Mouse (Mus musculus) monocyte, adult 2 months (primary cell): ENCODE data around the gene Epha4.

Source experiments
- DNase-seq, 2 experiments: peaks; one replicate each; pipeline ENCODE4 v3.0.0; 2022; ENCODE audit warnings: low spot score in 2 of 2, low read depth in 1 of 2

Gene Epha4

DNA sequence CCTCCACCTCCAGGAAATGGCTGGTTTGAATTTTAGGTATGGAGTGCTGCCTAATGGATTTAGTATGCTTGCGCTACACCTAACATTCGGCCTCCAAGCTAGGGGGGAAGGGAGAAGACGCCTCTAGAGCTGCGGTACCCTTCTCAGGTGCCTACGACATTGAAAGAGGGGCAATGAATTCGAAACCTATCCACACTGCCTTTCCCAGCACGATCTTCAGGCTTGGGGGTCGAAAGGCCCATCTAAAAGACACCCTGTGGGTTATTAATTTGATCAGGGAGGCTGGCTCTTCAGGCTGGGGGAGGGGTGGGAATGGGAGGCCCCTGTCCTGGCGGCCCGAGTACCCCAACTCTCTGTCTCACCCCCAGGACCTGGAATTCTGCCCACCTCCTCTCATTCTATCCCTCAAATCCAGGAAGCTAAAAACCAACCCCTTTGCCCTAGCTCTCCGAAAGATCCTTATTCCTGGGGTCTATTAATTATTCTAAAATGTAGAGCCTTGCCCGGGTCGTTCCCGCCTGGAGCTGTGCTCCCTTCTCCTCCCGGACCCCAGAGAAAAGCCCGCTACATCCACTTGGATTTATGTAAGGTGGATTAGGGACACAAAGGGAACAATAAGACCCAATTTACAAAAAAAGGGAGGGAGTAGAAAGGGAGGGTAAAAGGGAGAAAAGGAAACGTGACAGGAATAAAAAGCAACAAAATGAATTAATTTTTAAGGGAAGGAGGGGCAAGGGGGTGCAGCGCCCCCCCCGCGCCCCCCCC, 2.3 kb downstream of the Epha4 start:
- DNase-seq: no peak

DNA sequence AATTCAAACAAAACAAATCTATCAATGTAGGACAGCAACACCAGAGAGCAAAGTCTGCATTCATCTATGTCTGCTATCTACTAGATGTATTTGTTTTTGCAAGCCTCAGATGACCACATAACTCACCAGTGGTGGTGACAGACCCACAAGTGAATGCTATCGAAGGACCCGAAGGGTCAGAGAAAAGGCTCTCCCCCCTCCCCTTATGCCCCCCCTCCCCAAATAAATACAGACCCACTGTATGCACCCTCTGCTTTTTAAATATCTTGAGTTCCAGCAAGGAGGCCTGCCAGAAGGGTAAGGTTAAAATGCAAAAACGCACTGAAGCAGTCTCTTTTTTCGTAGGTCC, 2.9 kb downstream of the Epha4 start:
- no peak for DNase-seq

DNA sequence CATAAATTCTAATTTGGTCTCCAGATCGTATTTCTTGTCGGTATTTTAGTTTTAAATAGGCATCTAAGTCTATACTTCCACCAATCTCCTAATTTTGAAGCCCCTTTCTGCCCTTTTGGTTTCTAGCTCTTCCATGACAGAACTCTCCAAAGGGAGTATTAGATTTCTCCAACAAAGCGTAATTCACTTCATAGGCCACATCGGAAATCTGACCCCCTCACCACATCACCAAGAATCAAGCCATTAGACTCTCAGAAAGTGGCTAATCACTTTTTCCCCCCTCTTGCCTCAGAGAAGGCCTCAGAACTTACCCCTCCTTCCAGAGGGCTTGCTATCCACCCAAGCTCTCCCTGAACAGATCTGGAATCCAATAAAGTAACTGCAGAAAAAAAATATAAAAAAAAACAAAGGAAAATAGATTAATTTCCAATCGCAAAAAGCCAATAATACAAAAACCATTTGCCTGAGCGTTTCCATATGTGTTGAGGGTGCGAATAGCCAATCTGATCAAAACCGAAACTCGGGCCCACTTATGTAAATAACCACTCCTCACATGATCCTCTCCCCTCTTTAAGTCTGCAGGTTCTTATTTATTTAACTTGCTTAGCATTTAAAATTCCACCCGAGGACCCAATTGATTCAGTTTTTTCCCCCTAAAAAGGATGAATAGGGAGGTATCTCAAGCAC, 3.4 kb downstream of the Epha4 start:
- DNase-seq: no peak

DNA sequence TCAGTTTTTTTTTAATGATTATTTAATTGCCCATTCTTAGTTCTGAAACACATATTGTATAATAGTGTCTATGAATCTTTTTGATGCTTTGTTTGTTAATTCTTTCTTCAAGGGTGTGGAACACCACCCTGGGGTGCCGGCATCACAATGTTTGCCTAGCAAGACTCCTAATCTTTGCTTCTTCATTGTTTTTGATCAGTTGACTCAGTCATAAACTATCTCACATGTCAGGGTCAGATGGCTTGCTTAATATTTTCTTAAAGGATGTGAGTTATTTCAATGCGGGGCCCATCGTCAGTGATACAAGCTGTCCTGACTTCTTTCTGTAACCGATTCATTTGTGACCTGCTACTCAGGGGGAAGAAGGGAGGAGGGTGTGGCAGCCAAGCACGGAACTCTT, 4.3 kb downstream of the Epha4 start:
- DNase-seq: no peak

DNA sequence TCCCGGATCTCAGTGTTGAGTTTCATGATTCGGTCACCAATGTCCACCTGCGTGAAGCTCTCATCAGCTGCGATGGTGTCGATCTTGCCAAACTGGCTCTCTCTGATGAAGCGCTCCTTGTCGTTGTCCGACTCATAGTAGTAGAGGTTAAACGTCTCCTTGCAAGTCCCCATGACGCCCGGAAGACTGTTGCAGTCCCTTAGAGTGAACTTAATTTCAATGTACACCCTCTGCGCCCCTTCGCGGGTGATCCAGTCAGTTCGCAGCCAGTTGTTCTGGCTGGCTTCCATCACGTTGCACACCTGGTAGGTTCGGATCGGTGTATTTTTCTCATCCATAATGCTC, 8.1 kb downstream of the Epha4 start:
- DNase-seq: no peak

DNA sequence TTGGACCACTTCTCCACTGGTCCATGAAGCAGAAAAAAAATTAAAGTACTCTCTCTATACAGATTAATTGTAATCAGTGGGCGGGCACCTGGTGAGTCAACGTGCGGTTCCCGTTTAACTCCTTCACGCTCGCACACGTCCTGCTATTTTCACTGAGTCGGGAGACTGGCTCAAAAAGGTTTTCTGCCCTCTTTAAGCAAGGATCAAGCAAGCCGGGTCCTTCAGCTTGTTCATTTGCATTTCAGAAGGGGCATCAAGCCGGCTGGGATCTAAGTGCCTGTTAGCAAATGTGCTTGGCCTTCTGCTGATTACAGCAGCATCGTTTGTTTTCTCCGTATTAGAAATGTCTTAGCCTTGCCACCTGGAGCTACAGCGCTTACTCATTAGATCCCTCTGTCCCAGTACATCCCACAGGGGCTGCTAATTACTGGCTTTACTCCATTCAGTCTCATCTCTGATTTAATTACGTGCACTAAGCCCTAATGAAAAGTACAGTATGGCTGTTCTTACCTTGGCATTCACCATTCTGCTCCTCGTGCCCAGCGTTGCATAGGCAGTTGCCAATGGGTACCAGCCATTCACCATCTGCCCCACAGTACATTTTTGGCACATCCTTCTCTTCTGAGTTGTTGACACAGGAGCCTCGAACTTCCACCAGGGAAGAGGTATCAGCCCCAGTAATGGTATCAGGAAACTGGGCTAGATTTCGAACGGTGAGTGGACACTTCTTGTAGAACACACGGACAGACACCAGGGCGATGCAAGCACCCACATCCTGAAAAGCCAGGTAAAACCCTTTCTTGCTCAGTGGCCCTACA, 8.6 kb downstream of the Epha4 start:
- DNase-seq: no peak

DNA sequence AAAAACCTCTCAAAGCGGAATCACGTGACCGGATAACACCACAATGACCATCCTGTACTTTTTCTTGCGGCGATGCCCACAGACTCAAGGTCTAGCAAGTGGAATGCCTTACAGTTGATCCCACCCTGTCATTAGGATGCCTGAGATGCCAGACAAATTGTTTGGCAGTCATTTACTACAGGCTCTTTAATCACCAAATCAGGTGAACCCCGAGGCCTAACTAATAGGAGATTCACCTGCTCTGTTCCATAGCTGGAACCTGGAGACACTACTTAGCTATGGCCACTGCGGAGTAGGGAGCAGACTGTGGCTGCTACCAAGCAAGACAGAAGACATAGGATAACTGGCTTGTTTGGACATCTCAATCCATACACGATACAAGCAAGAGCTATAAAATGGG, 9.6 kb downstream of the Epha4 start:
- DNase-seq: no peak

DNA sequence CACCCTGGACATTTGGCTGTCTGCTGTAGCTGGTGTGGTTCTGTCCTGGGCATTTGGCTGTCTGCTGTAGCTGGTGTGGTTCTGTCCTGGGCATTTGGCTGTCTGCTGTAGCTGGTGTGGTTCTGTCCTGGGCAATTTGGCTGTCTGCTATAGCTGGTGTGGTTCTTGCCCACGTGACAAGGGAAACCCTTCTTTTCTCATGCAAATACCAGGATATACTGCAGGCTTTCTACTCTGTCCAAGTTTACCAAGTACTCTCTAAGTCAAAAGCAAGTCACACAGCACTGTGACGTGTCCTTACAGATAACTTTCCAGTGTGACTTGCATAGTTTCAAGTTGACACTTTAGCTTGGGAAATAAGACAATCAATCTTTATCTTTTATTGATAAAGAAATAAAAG, 10.1 kb downstream of the Epha4 start:
- DNase-seq: no peak

DNA sequence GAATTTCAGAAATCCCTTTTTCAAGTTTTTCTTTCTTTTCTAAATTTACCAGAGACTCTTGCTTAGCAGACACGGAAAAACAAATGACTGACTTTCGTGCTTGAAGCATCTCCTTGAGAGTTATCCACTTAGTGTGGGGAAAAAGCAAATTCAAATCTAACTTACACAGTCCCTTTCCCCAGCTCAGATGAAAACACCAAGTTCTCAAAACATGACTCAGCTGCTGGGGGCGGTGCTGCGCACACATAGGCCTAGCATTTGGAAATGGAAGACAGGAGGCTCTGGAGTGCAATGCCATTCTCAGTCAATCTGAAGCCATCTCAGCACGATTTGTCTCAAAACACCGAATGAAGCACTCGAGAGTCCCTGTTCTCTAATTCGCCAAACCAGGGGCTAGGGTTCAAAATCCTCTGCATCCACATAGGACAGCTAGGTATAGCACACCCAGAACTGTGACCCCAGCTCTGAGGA, 11.1 kb downstream of the Epha4 start:
- DNase-seq: no peak

DNA sequence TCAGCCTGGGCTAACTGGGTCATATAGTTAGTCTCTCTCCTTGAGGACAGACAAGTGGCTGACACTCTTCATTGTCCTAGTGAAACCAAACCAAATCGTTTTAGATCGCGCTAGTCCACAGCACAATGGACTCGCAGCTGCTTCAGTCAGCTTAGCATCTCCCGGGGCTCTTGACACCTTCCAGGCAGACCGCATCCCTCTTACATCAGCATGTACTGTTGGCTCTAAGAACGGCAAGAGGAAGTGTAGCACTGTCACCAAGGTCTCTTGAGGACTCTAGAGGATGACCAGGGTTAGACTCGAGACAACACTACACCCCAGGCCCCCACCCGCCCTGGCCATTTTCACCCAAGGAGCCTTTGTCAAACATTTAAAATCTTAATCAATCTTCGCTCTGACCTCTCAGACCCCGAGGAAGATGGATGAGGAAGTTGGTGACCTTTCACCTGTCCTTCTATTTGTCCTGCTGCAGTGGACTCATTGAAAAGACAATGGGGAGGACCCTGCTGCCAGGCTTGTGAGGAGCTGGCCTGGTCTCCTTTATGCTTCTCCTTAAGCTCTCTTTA, 12.3 kb downstream of the Epha4 start:
- no peak for DNase-seq

DNA sequence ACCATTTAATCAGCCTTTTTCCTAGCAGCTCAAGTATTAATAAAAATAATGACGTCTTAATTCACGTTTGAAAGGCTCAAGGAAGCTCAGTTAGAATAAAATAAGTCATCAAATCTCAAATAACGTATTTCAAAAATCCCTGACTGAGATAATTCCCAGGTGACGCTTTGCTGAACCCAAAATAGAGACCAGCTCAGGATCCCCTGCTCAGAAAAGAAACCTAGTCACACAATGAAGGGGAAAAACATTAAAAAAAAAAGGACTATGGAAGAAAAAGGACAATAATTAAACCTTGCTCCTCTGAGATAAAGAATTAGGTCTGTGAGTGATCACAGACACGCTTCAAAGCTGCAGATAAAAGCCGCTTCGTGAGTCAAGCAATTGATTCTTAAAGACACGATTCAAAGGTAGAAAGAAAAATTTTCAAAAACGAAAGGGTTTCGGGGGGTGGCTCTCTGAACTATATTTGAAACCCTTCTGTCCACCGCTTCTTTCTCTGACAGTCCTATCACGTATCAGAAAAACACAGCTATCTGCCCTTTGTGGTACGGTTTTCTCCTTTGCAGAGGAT, 13.4 kb downstream of the Epha4 start:
- DNase-seq: no peak

DNA sequence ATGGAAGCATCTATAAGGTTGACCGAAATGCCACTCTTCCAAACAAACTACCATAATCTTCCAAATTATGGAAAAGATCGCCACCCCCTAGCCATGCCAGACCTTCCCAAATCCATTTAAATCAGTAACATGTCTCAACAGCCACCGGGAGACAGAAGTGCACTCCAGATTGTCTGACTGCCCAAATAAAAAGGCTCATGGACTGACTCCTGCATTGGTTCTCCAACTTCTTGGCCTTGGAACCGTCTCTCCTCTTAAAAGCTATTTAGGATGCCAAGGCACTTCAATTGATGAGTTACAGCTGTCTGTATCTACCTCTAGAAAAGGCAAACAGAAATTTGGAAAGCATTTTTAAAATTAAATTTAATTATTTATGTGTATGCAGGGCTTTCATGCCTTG, 17.4 kb downstream of the Epha4 start:
- DNase-seq: no peak

DNA sequence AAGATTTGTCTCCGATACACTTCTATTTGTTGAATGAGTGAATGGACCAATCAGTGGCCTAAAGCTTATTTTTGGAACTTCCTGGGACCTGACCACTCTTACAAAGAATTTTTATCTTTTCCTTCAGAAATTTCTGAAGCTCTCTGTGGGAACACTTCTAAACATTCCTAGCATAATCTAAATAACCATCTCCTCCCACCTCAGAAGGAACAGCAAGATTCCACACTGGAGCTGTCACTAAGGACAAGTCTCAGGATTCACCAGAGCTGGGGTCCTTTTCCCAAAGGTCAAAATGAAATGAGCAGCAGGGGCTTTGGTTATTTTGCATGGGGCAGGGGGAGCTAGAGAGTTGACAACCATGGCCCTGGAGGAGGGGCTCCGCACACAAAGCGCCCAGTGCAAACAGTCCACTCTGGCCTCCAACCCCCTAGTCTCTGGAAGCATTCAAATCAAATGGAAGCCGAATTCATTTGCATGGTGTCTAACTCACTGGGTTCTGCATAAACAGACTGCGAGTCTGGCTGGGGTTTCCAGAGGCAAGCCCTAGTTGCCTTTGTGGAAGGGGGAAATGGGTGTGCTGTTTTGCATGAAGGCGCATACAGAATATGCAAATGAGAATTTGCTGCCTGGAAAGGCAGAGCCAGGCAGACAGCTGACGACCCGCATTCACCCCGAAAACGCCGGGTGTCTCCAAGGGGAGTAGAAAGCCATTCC, 18.3 kb downstream of the Epha4 start:
- DNase-seq: no peak

DNA sequence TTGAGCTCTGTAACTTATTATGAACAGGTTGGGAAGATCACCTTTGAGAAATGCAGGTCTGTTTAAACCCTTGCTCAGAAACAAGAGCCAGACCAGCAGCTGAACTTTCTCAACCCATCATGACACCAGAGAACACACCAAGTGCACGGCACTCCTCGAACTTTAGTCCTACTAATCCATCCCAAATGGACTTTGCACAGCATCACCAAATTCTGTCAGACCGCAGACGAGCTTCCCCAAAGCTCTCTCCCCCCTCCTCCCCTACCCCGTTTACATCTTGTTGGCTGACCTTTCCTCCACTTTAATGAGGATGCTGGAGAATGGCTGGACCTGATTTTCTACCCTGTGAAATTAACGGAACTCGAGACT, 19.1 kb downstream of the Epha4 start:
- DNase-seq: no peak

DNA sequence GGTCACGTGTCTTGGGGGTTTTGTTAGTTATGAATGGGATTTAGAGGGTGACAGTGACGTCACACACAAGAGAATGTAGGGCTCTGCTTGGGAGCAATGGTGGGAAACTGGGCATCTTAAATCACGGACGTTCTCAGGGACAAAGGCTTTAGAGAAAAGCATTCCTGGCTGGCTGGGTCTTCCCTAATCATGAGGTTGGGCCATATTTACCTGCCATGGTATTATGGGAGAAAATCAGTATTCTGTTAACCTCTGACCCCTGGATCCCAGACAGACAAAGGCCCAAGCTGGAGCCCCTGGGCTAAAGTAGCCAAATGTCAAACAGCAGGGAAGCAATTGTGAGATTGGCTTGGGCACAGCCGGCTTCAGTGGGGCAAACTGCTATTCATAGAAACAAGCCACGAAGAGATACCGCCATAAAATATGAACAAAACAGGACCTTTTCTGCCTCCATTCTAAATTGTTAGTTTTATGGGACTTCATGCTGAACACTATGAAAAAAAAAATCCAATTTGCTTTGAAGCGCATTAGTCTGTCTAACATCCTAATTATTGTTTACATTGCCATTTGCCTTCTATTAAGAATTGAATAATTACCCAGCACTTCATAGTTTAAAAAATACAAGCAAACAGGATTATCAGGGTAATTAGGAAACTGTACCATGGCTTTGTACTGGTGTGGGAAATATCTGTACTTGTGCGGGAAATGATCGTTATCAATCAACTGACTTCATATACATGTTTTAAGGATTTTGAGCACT, 19.7 kb downstream of the Epha4 start:
- no peak for DNase-seq

DNA sequence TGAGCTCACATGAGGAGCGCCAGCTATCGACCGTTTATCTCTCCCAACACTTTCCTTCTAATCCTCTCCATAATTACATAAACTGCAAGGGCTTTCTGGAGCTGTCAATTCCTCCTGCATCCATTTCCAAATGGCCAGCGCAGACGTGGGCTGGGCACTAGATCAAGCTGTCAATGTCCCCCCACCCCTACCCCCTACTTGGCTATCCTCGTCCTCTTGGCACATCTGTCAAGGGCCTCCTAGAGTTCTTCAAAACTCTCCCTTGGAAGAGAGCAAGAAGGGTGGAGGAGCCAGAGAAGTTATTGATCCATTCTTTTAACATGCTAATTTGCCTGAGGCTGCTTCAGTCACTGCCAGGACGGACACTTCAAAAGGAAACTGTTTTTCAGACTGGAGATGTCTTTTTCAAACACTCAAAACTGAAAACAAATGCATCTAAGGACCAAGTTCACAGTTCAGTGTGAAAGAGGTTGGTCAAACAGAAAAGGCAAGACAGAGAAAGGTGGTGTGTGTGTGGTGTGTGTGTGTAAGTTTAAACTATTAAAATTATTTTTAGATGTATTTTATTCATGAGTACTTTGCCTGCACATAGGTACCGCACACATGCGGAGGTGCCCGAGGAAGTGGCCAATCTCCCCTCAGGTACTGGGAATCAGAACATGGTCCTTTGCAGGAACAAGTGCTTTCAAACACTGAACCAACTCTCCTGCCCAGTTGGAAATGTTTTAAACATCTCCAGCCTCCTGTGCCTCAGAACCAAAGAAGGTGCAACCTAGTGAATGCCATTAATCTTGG, 20.9 kb downstream of the Epha4 start:
- DNase-seq: no peak

DNA sequence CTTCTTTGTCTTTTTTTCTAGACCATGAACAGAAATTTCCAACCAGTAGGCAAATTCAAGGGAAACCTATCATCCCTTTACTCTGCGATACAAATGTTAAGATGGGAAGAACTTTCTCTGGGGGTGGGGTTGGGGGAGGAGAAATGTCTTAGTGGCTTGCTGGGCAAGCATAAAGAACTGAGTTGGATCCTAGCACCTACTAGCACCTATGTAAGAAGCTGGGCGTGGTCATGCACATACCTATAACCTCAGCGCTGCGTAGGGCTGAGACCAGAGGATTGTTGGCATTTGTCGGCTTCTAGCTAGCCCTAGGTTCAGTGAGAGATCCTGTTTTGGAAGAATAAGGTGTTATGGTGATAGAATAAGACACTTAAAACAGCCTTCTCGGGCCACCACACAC, 24.7 kb downstream of the Epha4 start:
- DNase-seq: no peak

DNA sequence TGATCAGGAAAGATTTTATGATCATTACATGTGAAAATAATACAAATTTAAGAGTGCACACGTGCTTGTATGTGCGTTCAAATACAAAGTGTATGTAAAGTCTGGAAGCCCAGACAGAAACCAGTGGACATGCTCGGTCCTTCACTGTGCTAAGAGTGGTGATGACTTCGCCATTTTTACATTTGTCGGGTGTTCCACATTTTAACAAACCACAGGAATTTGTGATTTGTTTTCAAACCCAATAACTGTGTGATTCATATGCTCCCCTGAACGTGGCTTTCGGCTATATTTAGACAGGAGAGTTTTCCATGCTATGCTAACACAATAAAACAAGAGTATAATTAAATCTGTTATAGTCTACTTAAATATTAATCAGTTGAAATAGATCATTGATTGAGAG, 25.5 kb downstream of the Epha4 start:
- DNase-seq: no peak

DNA sequence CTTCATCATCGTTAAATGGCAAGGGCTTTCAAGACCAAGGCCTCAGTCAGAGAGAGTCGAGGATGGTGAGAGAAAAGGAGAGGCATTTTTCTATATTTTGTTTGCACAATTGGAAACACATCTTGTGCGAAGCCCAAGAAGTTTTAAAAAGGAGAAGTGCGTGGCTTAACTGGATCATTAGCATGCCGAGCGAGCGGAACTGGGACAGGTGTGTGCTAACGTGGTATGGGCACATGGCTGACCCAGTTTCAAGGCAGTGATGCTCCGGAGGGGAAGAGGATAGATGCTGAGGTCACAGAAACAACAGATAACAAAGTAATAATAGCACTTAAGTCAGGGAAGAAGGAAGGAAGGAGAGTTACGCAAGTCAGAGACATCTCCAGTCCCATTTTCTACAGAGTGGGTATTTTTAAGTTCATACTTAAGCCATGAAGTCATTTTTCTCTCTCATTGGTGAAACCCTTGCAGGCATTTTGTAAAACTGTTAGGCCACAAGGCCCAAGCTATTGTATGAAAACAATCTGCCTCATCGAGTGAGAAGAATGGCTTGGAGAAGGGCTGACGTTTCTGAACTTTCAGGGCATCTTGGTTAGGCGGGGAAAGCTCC, 26.9 kb downstream of the Epha4 start:
- DNase-seq: no peak
